Mouse (Mus musculus): ENCODE data around the gene Anxa4.

Gene Anxa4

GRCm38 (mm10) chr6:86793021-86793815 is at the start of gene Anxa4:
TSS of gene Anxa4 (minus strand) at chr6:86793584.
- peak; percentile 68 to 81 for DNase-seq (ENCODE audit: low spot score in 2 of 2)

DNA sequence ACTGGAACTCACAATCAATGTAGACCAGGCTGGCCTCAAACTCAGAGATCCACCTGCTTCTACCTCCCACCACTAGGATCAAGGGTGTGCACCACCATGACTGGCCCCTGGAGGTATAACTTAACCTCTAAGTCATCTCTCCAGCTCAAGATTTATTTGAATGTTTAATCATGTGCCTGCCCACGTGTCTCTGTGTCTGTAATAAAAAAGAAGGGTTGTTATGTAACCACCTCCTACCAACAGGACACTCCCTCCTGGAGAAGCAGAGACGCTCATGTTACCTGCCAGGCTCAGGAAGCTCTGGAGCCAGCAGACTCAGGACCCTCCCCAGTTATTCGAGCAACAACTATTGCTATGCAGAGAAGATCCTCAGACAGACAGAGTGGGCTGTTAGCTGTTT is 48.6 kb upstream of the Anxa4 start:
- no peak for DNase-seq (ENCODE audit: low spot score in 2 of 2)

- no peak for DNase-seq (ENCODE audit: low spot score in 2 of 2)
Measured at GRCm38 (mm10) chr6:86839089-86839488, 45.7 kb upstream of the Anxa4 start.

DNA sequence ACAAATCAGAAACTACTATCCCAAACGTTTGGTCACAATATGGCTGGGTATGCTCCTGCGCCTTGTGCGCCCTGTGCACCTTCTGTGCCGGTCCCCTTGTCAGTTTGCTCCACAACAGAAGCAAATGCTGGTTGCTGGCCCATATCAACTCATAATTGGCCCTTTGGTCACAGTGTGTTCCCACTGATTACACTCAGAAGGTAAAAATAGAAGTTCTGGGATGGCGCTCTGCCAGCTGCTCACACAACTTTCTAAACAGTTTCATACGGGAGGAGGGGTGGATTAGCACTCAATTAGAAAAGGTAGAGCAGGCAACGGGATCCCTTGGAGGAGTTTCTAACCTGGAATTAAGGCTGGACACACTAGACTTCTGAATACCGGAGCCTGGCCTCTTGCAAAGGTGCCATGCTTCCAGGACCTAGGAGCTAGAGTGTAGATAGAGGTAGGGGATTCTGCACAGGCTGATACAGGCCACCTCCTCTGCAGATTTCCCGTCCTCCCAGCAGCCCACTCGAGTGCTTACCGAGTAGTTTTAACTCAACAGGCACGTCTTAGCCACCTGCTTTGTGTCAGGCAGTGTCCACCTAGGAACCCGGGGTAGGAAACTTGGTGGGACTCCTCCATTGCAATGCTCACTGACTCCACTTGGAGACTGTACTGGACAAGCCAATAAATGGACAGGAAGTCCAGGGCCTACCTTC is 39.6 kb upstream of the Anxa4 start:
- DNase-seq (ENCODE audit: low spot score in 2 of 2) = no peak

GRCm38 (mm10) chr6:86830738-86831500 is 37.5 kb upstream of the Anxa4 start:
- no peak for DNase-seq (ENCODE audit: low spot score in 2 of 2)

DNA sequence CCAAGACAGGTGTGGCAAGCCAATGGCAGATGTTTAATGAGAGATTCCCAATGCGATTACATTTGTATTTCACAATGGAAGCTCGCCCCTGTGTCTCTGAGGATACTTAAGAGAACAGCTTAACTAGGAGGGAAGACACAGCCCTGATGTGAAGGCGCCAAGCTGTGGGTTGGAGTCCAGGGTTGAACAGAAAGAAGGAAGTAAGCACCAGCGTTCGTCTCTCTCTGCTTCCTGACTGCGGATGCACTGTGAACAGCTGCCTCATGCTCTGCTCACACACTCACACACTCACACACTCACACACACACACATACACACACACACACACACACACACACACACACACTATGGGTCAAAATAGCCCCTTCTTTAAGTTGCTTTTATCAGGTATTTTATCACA is 36.4 kb upstream of the Anxa4 start:
- DNase-seq (ENCODE audit: low spot score in 2 of 2) = no peak

GRCm38 (mm10) chr6:86827432-86827831 is 34.0 kb upstream of the Anxa4 start:
- DNase-seq (ENCODE audit: low spot score in 2 of 2) = no peak

GRCm38 (mm10) chr6:86824401-86824800 is 31.0 kb upstream of the Anxa4 start:
- no peak for DNase-seq (ENCODE audit: low spot score in 2 of 2)

GRCm38 (mm10) chr6:86823824-86824223 is 30.4 kb upstream of the Anxa4 start:
- DNase-seq (ENCODE audit: low spot score in 2 of 2) = no peak

DNA sequence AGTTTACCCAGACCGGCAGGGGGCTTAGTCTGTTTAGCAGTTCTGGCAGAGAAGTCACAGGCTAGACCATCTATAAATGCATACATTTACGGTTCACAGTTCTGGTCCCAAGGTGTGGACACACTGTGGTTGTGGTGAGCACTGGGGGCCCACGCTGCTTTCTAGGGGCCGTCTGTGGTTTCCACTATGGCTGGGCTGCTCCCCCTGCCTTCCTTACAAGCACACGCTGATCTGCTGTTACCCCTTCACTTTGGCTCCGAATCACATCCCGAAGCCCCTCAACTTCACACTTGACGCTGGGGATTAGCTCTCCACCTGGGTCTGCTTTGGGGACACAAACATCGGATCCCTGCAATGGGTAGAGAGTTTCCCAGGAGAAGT is 29.7 kb upstream of the Anxa4 start:
- DNase-seq (ENCODE audit: low spot score in 2 of 2) = no peak

DNA sequence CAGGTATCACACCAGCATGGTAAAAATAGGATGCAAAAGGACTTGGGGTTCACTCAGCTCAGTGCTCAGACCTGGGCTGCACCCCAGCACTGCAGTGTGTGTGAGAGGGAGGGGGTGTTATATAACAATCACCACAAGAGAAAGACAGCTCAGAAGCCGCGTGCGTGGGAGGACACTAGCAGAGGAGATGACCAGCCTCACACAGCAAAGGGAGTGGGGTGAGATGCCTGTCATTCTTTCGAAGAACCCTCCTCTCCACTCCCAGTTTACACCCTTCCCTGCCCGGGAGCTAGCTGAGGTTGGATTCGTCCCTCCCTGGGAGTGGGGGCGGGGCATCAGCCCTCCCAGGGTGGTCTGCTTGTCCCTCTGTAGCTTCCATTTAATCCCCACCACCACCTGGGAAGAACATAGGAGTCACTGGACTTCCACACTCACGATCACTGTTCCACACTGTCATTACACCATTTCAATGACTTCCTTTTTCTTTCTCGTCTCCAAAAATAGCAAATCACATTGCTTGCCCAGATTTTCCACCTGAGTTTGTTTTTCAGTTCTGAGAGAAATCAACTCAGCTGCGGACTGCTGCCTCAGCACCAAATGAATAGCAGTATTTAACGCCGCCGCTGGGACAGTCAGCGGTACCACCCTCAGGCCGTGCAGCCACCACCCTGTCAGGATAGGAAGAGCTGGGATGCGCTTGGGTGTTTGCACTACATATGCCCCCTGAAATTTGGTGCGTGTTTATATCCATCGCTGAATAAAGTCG is 29.1 kb upstream of the Anxa4 start:
- DNase-seq (ENCODE audit: low spot score in 2 of 2) = no peak

- DNase-seq (ENCODE audit: low spot score in 2 of 2) = no peak
Measured at GRCm38 (mm10) chr6:86820690-86821089, 27.3 kb upstream of the Anxa4 start.

- DNase-seq (ENCODE audit: low spot score in 2 of 2) = no peak
Measured at GRCm38 (mm10) chr6:86819926-86820325, 26.5 kb upstream of the Anxa4 start.

GRCm38 (mm10) chr6:86818914-86819313 is 25.5 kb upstream of the Anxa4 start:
- no peak for DNase-seq (ENCODE audit: low spot score in 2 of 2)

GRCm38 (mm10) chr6:86816586-86816985 is 23.2 kb upstream of the Anxa4 start:
- DNase-seq (ENCODE audit: low spot score in 2 of 2) = no peak

GRCm38 (mm10) chr6:86815436-86815835 is 22.1 kb upstream of the Anxa4 start:
- no peak for DNase-seq (ENCODE audit: low spot score in 2 of 2)

DNA sequence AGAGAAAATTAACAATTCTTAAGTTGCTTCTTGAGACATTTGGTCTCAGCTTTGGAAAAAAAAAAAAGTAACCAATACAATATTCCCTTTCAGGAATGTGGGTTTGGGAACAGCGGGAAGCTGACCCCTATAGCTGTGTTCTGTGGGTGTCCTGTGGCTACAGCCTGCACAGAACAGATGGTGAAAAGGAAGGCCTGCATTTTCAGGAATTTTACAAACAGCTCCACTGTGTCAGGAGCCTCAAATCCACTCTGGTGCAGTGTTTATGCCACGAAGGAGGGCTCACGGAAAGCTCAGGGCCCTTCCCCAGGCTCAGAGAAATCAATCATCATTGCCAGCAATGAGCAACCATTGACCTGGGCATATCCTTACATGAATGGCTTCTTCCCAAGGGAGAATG is 21.5 kb upstream of the Anxa4 start:
- DNase-seq (ENCODE audit: low spot score in 2 of 2) = no peak

DNA sequence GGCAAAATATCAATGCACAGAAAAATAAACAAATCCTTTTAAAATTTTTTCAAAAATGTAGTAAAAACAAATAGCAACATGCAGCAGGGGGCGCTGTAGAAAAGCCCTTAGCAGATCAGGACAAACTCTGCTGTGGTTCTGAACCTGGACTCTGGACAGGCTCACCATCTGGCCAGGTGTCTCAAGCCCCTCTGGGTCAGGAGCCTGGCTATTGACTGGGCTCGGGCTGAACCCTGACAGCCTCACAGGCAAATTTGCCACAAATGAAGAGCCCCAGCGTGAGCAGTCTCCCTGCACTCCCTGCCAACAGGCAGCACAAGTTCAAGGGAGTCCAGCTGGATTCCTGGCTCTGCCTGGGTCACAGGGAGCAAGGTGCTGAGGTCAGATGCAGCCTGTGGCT is 20.0 kb upstream of the Anxa4 start:
- peak in 1 of 2 experiments; percentile 67 for DNase-seq (ENCODE audit: low spot score in 2 of 2)

DNA sequence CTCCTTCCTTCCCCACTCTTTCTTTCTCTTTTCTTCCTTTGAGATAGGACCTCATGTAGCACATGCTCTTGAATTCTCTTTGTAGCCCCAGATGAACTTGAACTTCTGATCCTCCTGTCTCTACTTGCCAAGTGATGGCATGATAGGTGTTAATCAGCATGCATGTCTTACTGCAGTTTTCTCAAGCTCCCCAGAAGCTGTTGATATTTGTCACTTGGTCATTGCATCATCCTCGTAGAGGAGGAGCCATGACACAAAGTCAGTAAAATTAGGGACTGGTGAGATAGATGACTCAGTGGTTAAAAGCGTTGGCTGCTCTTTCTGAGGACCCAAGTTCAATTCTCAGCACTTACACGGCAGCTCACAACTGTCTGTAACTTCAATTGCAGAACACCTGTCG is 19.5 kb upstream of the Anxa4 start:
- no peak for DNase-seq (ENCODE audit: low spot score in 2 of 2)

- peak; percentile 49 to 73 for DNase-seq (ENCODE audit: low spot score in 2 of 2)
Measured at GRCm38 (mm10) chr6:86806455-86807086, 13.2 kb upstream of the Anxa4 start.

GRCm38 (mm10) chr6:86804646-86805045 is 11.3 kb upstream of the Anxa4 start:
- DNase-seq (ENCODE audit: low spot score in 2 of 2) = no peak

Data from urinary bladder, postnatal 4 days (tissue).